Mouse (Mus musculus) heart, embryonic 15.5 days (tissue): ENCODE measurements around the gene Dlg1. TPM values are rescaled to one million over a fixed set of nuclear protein-coding genes. Genes with fewer than 3 reads are reported as not detected.

Experiments
- ATAC-seq: fragments of 200-750 bp; cut with Nextera tagmentation; replicated peaks from 2 replicates; pipeline ENCODE4 v1.8.0; 2017; ENCODE audit warnings: low read depth, moderate TSS enrichment; ENCODE audit not compliant: insufficient number of reproducible peaks, insufficient read depth, low FRiP score
- H3K27ac ChIP-seq: fragments of 300-500 bp; sonication (generic); 2 replicates; pipeline ENCODE4 v1.5.1; 2015; ENCODE audit warnings: mild to moderate bottlenecking, inconsistent platforms
- H3K27me3 ChIP-seq: fragments of 300-500 bp; sonication (generic); 2 replicates; pipeline ENCODE4 v1.6.1; 2015; ENCODE audit warnings: inconsistent platforms
- H3K36me3 ChIP-seq: fragments of 300-500 bp; sonication (generic); 2 replicates; pipeline ENCODE4 v1.6.1; 2015; ENCODE audit warnings: mild to moderate bottlenecking, inconsistent platforms
- H3K4me1 ChIP-seq: fragments of 300-500 bp; sonication (generic); replicated peaks from 2 replicates; pipeline ENCODE4 v1.6.1; 2015; ENCODE audit warnings: inconsistent platforms
- H3K4me2 ChIP-seq: fragments of 300-500 bp; sonication (generic); 2 replicates; pipeline ENCODE4 v1.6.1; 2015; ENCODE audit warnings: inconsistent platforms, mild to moderate bottlenecking, moderate library complexity
- H3K4me3 ChIP-seq: fragments of 300-500 bp; sonication (generic); 2 replicates; pipeline ENCODE4 v1.5.1; 2015; ENCODE audit warnings: mild to moderate bottlenecking, inconsistent platforms
- H3K9ac ChIP-seq: fragments of 300-500 bp; sonication (generic); 2 replicates; pipeline ENCODE4 v1.6.1; 2015; ENCODE audit warnings: mild to moderate bottlenecking, inconsistent platforms
- H3K9me3 ChIP-seq: fragments of 300-500 bp; sonication (generic); replicated peaks from 2 replicates; pipeline ENCODE4 v1.6.1; 2016; ENCODE audit warnings: inconsistent platforms
- whole genome bisulfite sequencing: fragments of 180-500 bp; shearing (Covaris S2); methylation state at CpG from one replicate; pipeline ENCODE4 v1.1.7; 2015; ENCODE audit warnings: mixed read lengths; 5-methylcytosine and 5-hydroxymethylcytosine counted together
- polyA plus RNA-seq: library from polyadenylated mRNA; unstranded; fragments of >200 nt; fragmentation: Nextera tagmentation; extraction: Ambion mirVana; gene quantifications from 2 replicates; pipeline ENCODE4 v1.2.1, GENCODE M21; 2015

Dlg1 gene
- polyA plus RNA-seq, 1 experiment from 2014 or later = 12.4 TPM

GRCm38 (mm10) chr16:31790056-31790455 lies 126.8 kb downstream of the Dlg1 start:
- H3K9ac ChIP-seq = no peak overlapping the region
- ATAC-seq = no peak
- no peak overlapping the region for H3K4me2 ChIP-seq
- H3K27me3 ChIP-seq = no peaks in the 10 kb centered on the region
- no peaks in the 10 kb centered on the region for H3K9me3 ChIP-seq
- H3K36me3 ChIP-seq = peaks cover 23% of the 10 kb centered on the region
- no peak overlapping the region for H3K27ac ChIP-seq
- no peaks in the 10 kb centered on the region for H3K4me1 ChIP-seq
- 92% methylated on average over 9 of the region's 9 CpGs for WGBS
- no peak overlapping the region for H3K4me3 ChIP-seq

- ATAC-seq = no peak
- 73% methylated on average over 3 of the region's 3 CpGs for WGBS
- peaks cover 19% of the 10 kb centered on the region for H3K36me3 ChIP-seq
- H3K4me3 ChIP-seq = no peak overlapping the region
- H3K4me2 ChIP-seq = no peak overlapping the region
- no peaks in the 10 kb centered on the region for H3K4me1 ChIP-seq
- H3K27ac ChIP-seq = no peak overlapping the region
- H3K27me3 ChIP-seq = no peaks in the 10 kb centered on the region
- H3K9ac ChIP-seq = no peak overlapping the region
- H3K9me3 ChIP-seq = no peaks in the 10 kb centered on the region
These were observed 140.4 kb downstream of the Dlg1 start for GRCm38 (mm10) chr16:31803644-31804043.

GRCm38 (mm10) chr16:31826049-31826448 lies 162.8 kb downstream of the Dlg1 start:
- Histone ChIP-seq H3K4me2 (no peak overlapping the region), H3K9ac (no peak overlapping the region), H3K9me3 (no peaks in the 10 kb centered on the region), H3K27me3 (no peaks in the 10 kb centered on the region), H3K36me3 (peaks cover 5% of the 10 kb centered on the region; the same call in 1 of the 2 replicates), H3K4me1 (no peaks in the 10 kb centered on the region), H3K27ac (no peak overlapping the region), H3K4me3 (no peak overlapping the region)
- WGBS = 81% methylated on average over 4 of the region's 4 CpGs
- no peak for ATAC-seq

GRCm38 (mm10) chr16:31830726-31831125 lies 167.5 kb downstream of the Dlg1 start:
- Histone ChIP-seq H3K36me3 (peaks cover 5% of the 10 kb centered on the region; the same call in 1 of the 2 replicates), H3K9me3 (no peaks in the 10 kb centered on the region), H3K9ac (no peak overlapping the region), H3K4me3 (no peak overlapping the region), H3K4me2 (no peak overlapping the region), H3K27ac (no peak overlapping the region), H3K27me3 (no peaks in the 10 kb centered on the region), H3K4me1 (no peaks in the 10 kb centered on the region; the same call in 1 of the 2 replicates)
- no peak for ATAC-seq
- 91% methylated on average over 4 of the region's 4 CpGs for WGBS

GRCm38 (mm10) chr16:31832630-31833422 lies 169.6 kb downstream of the Dlg1 start:
- 82% methylated on average over 10 of the region's 10 CpGs for WGBS
- no peak for ATAC-seq

GRCm38 (mm10) chr16:31834011-31834584 lies 170.9 kb downstream of the Dlg1 start:
- Histone ChIP-seq H3K4me1 (no peaks in the 10 kb centered on the region; the same call in 1 of the 2 replicates), H3K4me3 (no peak overlapping the region), H3K9ac (no peak overlapping the region), H3K36me3 (peaks cover 15% of the 10 kb centered on the region; the same call in 1 of the 2 replicates), H3K27ac (peak overlapping the region; percentile 78), H3K9me3 (no peaks in the 10 kb centered on the region), H3K27me3 (no peaks in the 10 kb centered on the region), H3K4me2 (0 out of 2 replicates have a peak overlapping the region, but pooled peaks have one; percentile 0)
- ATAC-seq = peak; percentile 67; the same call in 1 of the 2 replicates
- 46% methylated on average over 7 of the region's 7 CpGs for WGBS

More at GRCm38 (mm10) chr16:31832630-31833422, 169.6 kb downstream of the Dlg1 start:
- Histone ChIP-seq H3K4me2 (no peak overlapping the region), H3K4me1 (no peaks in the 10 kb centered on the region; the same call in 1 of the 2 replicates), H3K9me3 (no peaks in the 10 kb centered on the region), H3K9ac (no peak overlapping the region), H3K4me3 (no peak overlapping the region), H3K27me3 (no peaks in the 10 kb centered on the region), H3K36me3 (peaks cover 5% of the 10 kb centered on the region; the same call in 1 of the 2 replicates), H3K27ac (peak overlapping the region; percentile 78; the same call in 1 of the 2 replicates)

GRCm38 (mm10) chr16:31834662-31835318 lies 171.5 kb downstream of the Dlg1 start:
- H3K27ac ChIP-seq = peak overlapping the region; percentile 78; the same call in 1 of the 2 replicates
- no peaks in the 10 kb centered on the region for H3K27me3 ChIP-seq
- H3K9ac ChIP-seq = no peak overlapping the region
- H3K4me1 ChIP-seq = no peaks in the 10 kb centered on the region; the same call in 1 of the 2 replicates
- 72% methylated on average over 2 of the region's 2 CpGs for WGBS
- no peak overlapping the region for H3K4me2 ChIP-seq
- peaks cover 11% of the 10 kb centered on the region; the same call in 1 of the 2 replicates for H3K36me3 ChIP-seq
- no peaks in the 10 kb centered on the region for H3K9me3 ChIP-seq
- no peak for ATAC-seq
- H3K4me3 ChIP-seq = no peak overlapping the region

GRCm38 (mm10) chr16:31837362-31837761 lies 174.1 kb downstream of the Dlg1 start:
- Histone ChIP-seq H3K27me3 (no peaks in the 10 kb centered on the region), H3K36me3 (peaks cover 11% of the 10 kb centered on the region; the same call in 1 of the 2 replicates), H3K4me2 (no peak overlapping the region), H3K27ac (no peak overlapping the region), H3K4me1 (no peaks in the 10 kb centered on the region; the same call in 1 of the 2 replicates), H3K9ac (no peak overlapping the region), H3K9me3 (no peaks in the 10 kb centered on the region), H3K4me3 (no peak overlapping the region)
- WGBS = 84% methylated on average over 3 of the region's 3 CpGs
- no peak for ATAC-seq

GRCm38 (mm10) chr16:31844246-31844645 lies 181.0 kb downstream of the Dlg1 start:
- Histone ChIP-seq H3K36me3 (no peaks in the 10 kb centered on the region), H3K27ac (no peak overlapping the region), H3K9ac (no peak overlapping the region), H3K4me3 (no peak overlapping the region), H3K4me1 (no peaks in the 10 kb centered on the region), H3K9me3 (no peaks in the 10 kb centered on the region), H3K4me2 (no peak overlapping the region), H3K27me3 (no peaks in the 10 kb centered on the region)
- no peak for ATAC-seq
- WGBS = 84% methylated on average over 3 of the region's 3 CpGs

GRCm38 (mm10) chr16:31846763-31847162 lies 183.5 kb downstream of the Dlg1 start:
- ATAC-seq = no peak
- Histone ChIP-seq H3K36me3 (no peaks in the 10 kb centered on the region), H3K4me3 (no peak overlapping the region), H3K9me3 (no peaks in the 10 kb centered on the region), H3K9ac (no peak overlapping the region), H3K27me3 (no peaks in the 10 kb centered on the region), H3K4me1 (no peaks in the 10 kb centered on the region), H3K27ac (no peak overlapping the region), H3K4me2 (no peak overlapping the region)
- WGBS = 86% methylated on average over 10 of the region's 10 CpGs

- Histone ChIP-seq H3K9me3 (no peaks in the 10 kb centered on the region), H3K27me3 (no peaks in the 10 kb centered on the region), H3K9ac (no peak overlapping the region), H3K27ac (no peak overlapping the region), H3K36me3 (peaks cover 54% of the 10 kb centered on the region), H3K4me3 (no peak overlapping the region), H3K4me1 (0 out of 2 replicates have a peak, but pooled peaks cover 3% of the 10 kb centered on the region), H3K4me2 (no peak overlapping the region)
- ATAC-seq = no peak
- 80% methylated on average over 5 of the region's 5 CpGs for WGBS
These were observed 200.7 kb downstream of the Dlg1 start for GRCm38 (mm10) chr16:31863920-31864319.
